ENCODE assay signal across 9 mouse cellular contexts in genomic region chr15:83451621-83452210, GRCm38 (mm10). TPM values are rescaled to one million over a fixed set of nuclear protein-coding genes. Genes with fewer than 3 reads are reported as not detected.
DNase-seq lines count a peak whose midpoint lies in the region; TF ChIP-seq lines count a peak whose summit lies in the region.
"Had no signal": no experiment of that assay in that cellular context is flagged by ENCODE, and none has a peak within 500 bp of the region (broad histone marks: within the 10 kb centered on the region; RNA-seq: fewer than 3 reads in every experiment).

No protein-coding gene starts in this region.

- H3K36me3 ChIP-seq in kidney, adult 2 months (ENCODE audit: control insufficient read depth, insufficient read depth, low read length): no peaks in the 10 kb centered on the region

- no peak overlapping the region for H3K4me3 ChIP-seq in kidney, adult 2 months (ENCODE audit: insufficient read depth, low read depth, low read length)
- no peak overlapping the region for H3K4me3 ChIP-seq in lung, adult 2 months (replicated peaks; ENCODE audit: extremely low read depth, low read depth, low read length)

- peak overlapping the region; percentile 98 for H3K27ac ChIP-seq in kidney, adult 2 months (ENCODE audit: insufficient read depth, low read depth, low read length)

- DNase-seq in cerebellum, postnatal 14 days: peak; percentile 22 to 25
- no peak for DNase-seq in cerebellum, adult 18-20 months
- peak; percentile 62 for DNase-seq in urinary bladder, postnatal 14 days (ENCODE audit: low spot score)
- DNase-seq in urinary bladder, postnatal 10 days (ENCODE audit: low spot score): no peak
- peak; percentile 94 for DNase-seq in kidney, adult 2 months
- peak; percentile 48 for DNase-seq in lung, adult 2 months
- no peak for DNase-seq in testis, postnatal 10 days (ENCODE audit: low spot score)
- no peak for DNase-seq in c-Kit-positive CD71-positive TER-119-positive erythroid progenitor cells, embryonic 14.5 days (ENCODE audit: low spot score)

- 23% methylated on average over 7 of the region's 7 CpGs for WGBS in kidney, adult 2 months
- 37% methylated on average over 7 of the region's 7 CpGs for WGBS in lung, adult 2 months

- no peaks in the 10 kb centered on the region for H3K27me3 ChIP-seq in kidney, adult 2 months (replicated peaks; ENCODE audit: control insufficient read depth, insufficient read depth, low read length)
- H3K27me3 ChIP-seq: CH12.LX had no signal

- H3K4me1 ChIP-seq in kidney, adult 2 months (ENCODE audit: control insufficient read depth, insufficient read depth, low read length): peaks cover 74% of the 10 kb centered on the region
- peaks cover 41% of the 10 kb centered on the region for H3K4me1 ChIP-seq in lung, adult 2 months (ENCODE audit: control insufficient read depth, insufficient read depth, low read length)

- TF ChIP-seq POLR2A in kidney, adult 2 months (IDR thresholded peaks at IDR 0.05; ENCODE audit: low read depth, low read length): no peak
- TF ChIP-seq POLR2A in lung, adult 2 months (IDR thresholded peaks at IDR 0.05; ENCODE audit: borderline replicate concordance, extremely low read depth, low read depth, low read length): no peak

- no peak for TF ChIP-seq CTCF in kidney, adult 2 months (conservative IDR thresholded peaks at IDR 0.05; ENCODE audit: insufficient read depth, insufficient read length, low read depth, low read length)
- TF ChIP-seq CTCF in lung, adult 2 months (IDR thresholded peaks at IDR 0.05; ENCODE audit: insufficient read depth, low read length): no peak

RNA-seq across cellular contexts. Expression of gene Pacsin2, which starts 12.7 kb away (rescaled TPM):
- 116 and 126 TPM in 2 replicates for polyA plus RNA-seq in kidney, adult 2 months (2012; rRNA removed)
- polyA plus RNA-seq in lung, adult 2 months (2012; rRNA removed): 61.4 and 85.2 TPM in 2 replicates

RNA-seq across cellular contexts. Expression of gene Ttll1, which starts 59.0 kb away (rescaled TPM):
- polyA plus RNA-seq in kidney, adult 2 months (2012; rRNA removed): 10.3 and 11.1 TPM in 2 replicates
- polyA plus RNA-seq in lung, adult 2 months (2012; rRNA removed): 9.0 and 12.6 TPM in 2 replicates

Comparison
In these comparisons a context has a peak if more than half of its experiments do, and no peak if none do; other contexts are left out.
1. DNase-seq: peak in cerebellum, postnatal 14 days (2 of 2), urinary bladder, postnatal 14 days (single experiment), kidney, adult 2 months (single experiment) and lung, adult 2 months (single experiment); none in cerebellum, adult 18-20 months (0 of 2), urinary bladder, postnatal 10 days (single experiment), testis, postnatal 10 days (single experiment) and c-Kit-positive CD71-positive TER-119-positive erythroid progenitor cells, embryonic 14.5 days (single experiment).